Mouse (Mus musculus): ENCODE data around the gene Smagp.

GRCm38 (mm10) chr15:100576392-100576791, 60.3 kb downstream of the Smagp start:
- TF ChIP-seq UBTF (IDR thresholded peaks at IDR 0.05; ENCODE audit: low read depth, low read length) (no peak), CHD2 (IDR thresholded peaks at IDR 0.05; ENCODE audit: low read length) (no peak), TBP (conservative IDR thresholded peaks at IDR 0.05; ENCODE audit: low read depth, low read length) (no peak), EP300 (IDR thresholded peaks at IDR 0.05; ENCODE audit: low read length) (no peak), TCF12 (IDR thresholded peaks at IDR 0.05; ENCODE audit: low read depth, low read length) (no peak), CTCF (conservative IDR thresholded peaks at IDR 0.05 in 1 of 2, IDR thresholded peaks at IDR 0.05 in 1 of 2; ENCODE audit: low read depth in 2 of 2, low read length in 2 of 2) (no peak), SIN3A (IDR thresholded peaks at IDR 0.05; ENCODE audit: low read length) (no peak), POLR2A (IDR thresholded peaks at IDR 0.05; ENCODE audit: low read depth, low read length) (no peak), MAX (IDR thresholded peaks at IDR 0.05; ENCODE audit: low read length) (no peak), NRF1 (IDR thresholded peaks at IDR 0.05; ENCODE audit: low read depth, low read length) (no peak), ZC3H11A (IDR thresholded peaks at IDR 0.05; ENCODE audit: low read depth, low read length) (no peak)
